Mouse (Mus musculus) cerebellum, adult 2 months (tissue): ENCODE measurements around the gene Itga2. TPM values are rescaled to one million over a fixed set of nuclear protein-coding genes. Genes with fewer than 3 reads are reported as not detected.

Experiments
- DNase-seq, 2 experiments: peaks; one replicate each; pipeline ENCODE4 v3.0.0; 2021
- H3K27ac ChIP-seq: fragments of 200-500 bp; 2 replicates; pipeline ENCODE4 v1.5.1; 2012; ENCODE audit warnings: low read length, control low read depth, inconsistent platforms; ENCODE audit not compliant: insufficient read depth
- H3K27me3 ChIP-seq: fragments of 200-500 bp; 2 replicates; pipeline ENCODE4 v1.6.1; 2012; ENCODE audit warnings: inconsistent platforms, mild to moderate bottlenecking, low read length, moderate library complexity; ENCODE audit not compliant: control insufficient read depth, insufficient read depth
- H3K4me1 ChIP-seq: fragments of 200-500 bp; 2 replicates; pipeline ENCODE4 v1.6.1; 2011; ENCODE audit warnings: low read length; ENCODE audit not compliant: control insufficient read depth, insufficient read depth
- H3K4me3 ChIP-seq: fragments of 200-500 bp; replicated peaks from 2 replicates; pipeline ENCODE3; 2011; ENCODE audit warnings: mild to moderate bottlenecking, low read depth, low read length, control low read depth; ENCODE audit not compliant: insufficient read depth
- CTCF ChIP-seq: fragments of 200-500 bp; IDR thresholded peaks from 2 replicates; pipeline ENCODE4 v1.5.1; 2011; ENCODE audit warnings: low read depth, mild to moderate bottlenecking, control low read depth, low read length, moderate library complexity, borderline replicate concordance; ENCODE audit not compliant: insufficient read depth
- POLR2A ChIP-seq: fragments of 200-500 bp; IDR thresholded peaks from 2 replicates; pipeline ENCODE4 v1.6.1; 2011; ENCODE audit warnings: low read length, control low read depth, borderline replicate concordance; ENCODE audit not compliant: insufficient read depth
- WGBS: fragments of 180-500 bp; shearing (Covaris S2); methylation state at CpG from one replicate; pipeline ENCODE4 v1.1.7; 2018; 5-methylcytosine and 5-hydroxymethylcytosine counted together
- polyA plus RNA-seq: library from polyadenylated mRNA; depleted of rRNA; stranded (reverse); fragments of >200 nt; gene quantifications from 2 replicates; pipeline ENCODE4 v1.2.3, GENCODE M21; 2012

The Itga2 gene
- polyA plus RNA-seq, 1 experiment: 0.10 TPM

GRCm38 (mm10) chr13:114896751-114897386 is 35.0 kb downstream of the Itga2 start:
- no peak overlapping the region for H3K27ac ChIP-seq
- H3K4me1 ChIP-seq: peaks cover 6% of the 10 kb centered on the region; the same call in 1 of the 2 replicates
- 63% methylated on average over 10 of the region's 10 CpGs for WGBS
- TF ChIP-seq POLR2A: no peak
- TF ChIP-seq CTCF: no peak
- DNase-seq: no peak
- no peaks in the 10 kb centered on the region for H3K27me3 ChIP-seq
- H3K4me3 ChIP-seq: no peak overlapping the region

GRCm38 (mm10) chr13:114895896-114896295 is 36.0 kb downstream of the Itga2 start:
- H3K27me3 ChIP-seq: no peaks in the 10 kb centered on the region
- TF ChIP-seq CTCF (no peak), POLR2A (no peak)
- no peak overlapping the region for H3K4me3 ChIP-seq
- peaks cover 6% of the 10 kb centered on the region; the same call in 1 of the 2 replicates for H3K4me1 ChIP-seq
- H3K27ac ChIP-seq: no peak overlapping the region
- 91% methylated on average over 7 of the region's 7 CpGs for WGBS
- DNase-seq: no peak

- Histone ChIP-seq H3K4me3 (no peak overlapping the region), H3K27ac (no peak overlapping the region), H3K27me3 (no peaks in the 10 kb centered on the region), H3K4me1 (peaks cover 6% of the 10 kb centered on the region; the same call in 1 of the 2 replicates)
- peak in 1 of 2 experiments; percentile 14 for DNase-seq
- no peak for TF ChIP-seq CTCF
These were observed 37.2 kb downstream of the Itga2 start for GRCm38 (mm10) chr13:114894718-114895117.

GRCm38 (mm10) chr13:114891655-114892054 is 40.2 kb downstream of the Itga2 start:
- Histone ChIP-seq H3K27ac (no peak overlapping the region), H3K27me3 (no peaks in the 10 kb centered on the region), H3K4me3 (no peak overlapping the region), H3K4me1 (peaks cover 6% of the 10 kb centered on the region; the same call in 1 of the 2 replicates)
- TF ChIP-seq CTCF (no peak), POLR2A (no peak)
- WGBS: 81% methylated on average over 6 of the region's 6 CpGs
- no peak for DNase-seq

GRCm38 (mm10) chr13:114887695-114888094 is 44.2 kb downstream of the Itga2 start:
- Histone ChIP-seq H3K27me3 (no peaks in the 10 kb centered on the region), H3K4me1 (no peaks in the 10 kb centered on the region), H3K4me3 (no peak overlapping the region), H3K27ac (no peak overlapping the region)
- 95% methylated on average over 6 of the region's 6 CpGs for WGBS
- DNase-seq: no peak
- TF ChIP-seq CTCF (no peak), POLR2A (no peak)

- H3K4me3 ChIP-seq: no peak overlapping the region
- no peak for TF ChIP-seq POLR2A
- TF ChIP-seq CTCF: no peak
- no peak for DNase-seq
- no peak overlapping the region for H3K27ac ChIP-seq
- H3K4me1 ChIP-seq: no peaks in the 10 kb centered on the region
- WGBS: 89% methylated on average over 4 of the region's 4 CpGs
- no peaks in the 10 kb centered on the region for H3K27me3 ChIP-seq
These were observed 44.6 kb downstream of the Itga2 start for GRCm38 (mm10) chr13:114887293-114887692.

- no peak for DNase-seq
- Histone ChIP-seq H3K4me3 (no peak overlapping the region), H3K4me1 (no peaks in the 10 kb centered on the region), H3K27ac (no peak overlapping the region), H3K27me3 (no peaks in the 10 kb centered on the region)
- no peak for TF ChIP-seq POLR2A
- WGBS: 69% methylated on average over 9 of the region's 9 CpGs
These were observed 46.7 kb downstream of the Itga2 start for GRCm38 (mm10) chr13:114885171-114885570.

- Histone ChIP-seq H3K4me3 (no peak overlapping the region), H3K27me3 (no peaks in the 10 kb centered on the region), H3K4me1 (no peaks in the 10 kb centered on the region), H3K27ac (no peak overlapping the region)
- no peak for DNase-seq
- no peak for TF ChIP-seq POLR2A
- WGBS: 87% methylated on average over 11 of the region's 11 CpGs
These were observed 53.2 kb downstream of the Itga2 start for GRCm38 (mm10) chr13:114878667-114879066.
